Mouse (Mus musculus): Measurements from ENCODE around the gene Thrap3. TPM values are rescaled to one million over a fixed set of nuclear protein-coding genes. Genes with fewer than 3 reads are reported as not detected.

Gene Thrap3
- polyA plus RNA-seq, 1 experiment from 2014 or later = 136 TPM

DNA sequence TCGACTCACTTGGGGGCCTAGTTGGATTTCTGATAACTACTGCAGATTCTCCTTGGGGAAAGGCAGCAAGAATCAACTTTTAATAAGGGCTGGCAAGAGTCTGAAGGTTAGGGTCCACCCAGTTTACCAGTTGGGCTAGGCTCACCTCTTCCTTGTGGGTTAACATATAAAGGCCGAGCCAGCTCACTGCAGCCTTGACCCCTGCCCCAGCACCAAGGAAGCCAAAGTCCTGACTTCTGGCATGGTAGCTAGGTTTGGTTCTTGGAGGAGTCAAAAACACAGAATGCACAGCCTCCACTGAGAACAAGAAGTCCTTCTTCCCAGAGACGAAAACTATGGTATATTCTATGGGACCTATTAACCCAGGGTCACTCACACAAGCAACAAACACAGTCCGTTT lies 38.9 kb downstream of the Thrap3 start:
- Histone ChIP-seq H3K4me3 (replicated peaks; ENCODE audit: low read depth, low read length) (no peak overlapping the region), H3K36me3 (ENCODE audit: insufficient read depth, low read length) (peaks cover 28% of the 10 kb centered on the region), H3K27me3 (ENCODE audit: insufficient read depth, low read length) (no peaks in the 10 kb centered on the region), H3K4me2 (ENCODE audit: low read length) (no peak overlapping the region), H3K9ac (ENCODE audit: low read depth, low read length) (no peak overlapping the region), H3K4me1 (replicated peaks; ENCODE audit: insufficient read depth, low read length) (peaks cover 19% of the 10 kb centered on the region), H3K9me3 (replicated peaks; ENCODE audit: low read length) (no peaks in the 10 kb centered on the region), H3K27ac (peak overlapping the region; percentile 93)
- ATAC-seq (replicated peaks; ENCODE audit: low FRiP score, low read depth) (no peak), DNase-seq (ENCODE audit: low spot score) (no peak)
- TF ChIP-seq CTCF (IDR thresholded peaks at IDR 0.05; ENCODE audit: low read depth) = no peak
- WGBS = 49% methylated on average over 4 of the region's 4 CpGs

DNA sequence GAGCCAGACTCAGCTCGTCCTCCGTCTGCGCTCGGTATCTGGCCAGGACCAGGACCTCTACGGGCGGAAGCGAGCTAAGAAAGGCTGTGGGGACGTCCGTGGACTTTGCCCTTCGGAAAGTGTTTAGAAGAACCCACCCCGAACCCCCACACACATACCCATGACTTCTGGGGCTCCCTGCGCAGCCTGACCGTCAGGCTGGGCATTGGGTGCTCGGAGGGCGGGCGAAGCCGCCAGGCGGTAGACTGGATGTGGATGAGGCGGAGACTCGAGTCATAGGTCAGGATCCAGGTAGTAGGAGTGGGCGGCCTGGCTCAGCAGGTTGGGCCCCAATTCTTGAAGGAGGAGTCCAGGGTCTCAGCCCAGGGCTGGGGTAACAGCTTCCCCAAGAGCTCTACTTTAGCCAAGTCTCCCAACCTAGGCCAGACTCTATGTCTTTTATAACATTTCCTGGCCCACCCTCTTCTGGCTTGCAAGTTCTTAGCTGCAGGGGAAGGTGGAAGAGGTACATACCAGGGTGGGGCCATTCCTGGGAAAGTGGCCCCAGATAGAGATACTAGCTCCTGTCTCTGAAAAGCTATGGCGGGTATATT lies 39.4 kb downstream of the Thrap3 start, which contains the start of gene Sh3d21:
Gene Sh3d21 (minus strand): TSS at position 425 of the 593 bp plus-strand sequence.
- Histone ChIP-seq H3K36me3 (ENCODE audit: insufficient read depth, low read length) (peaks cover 24% of the 10 kb centered on the region), H3K27me3 (ENCODE audit: insufficient read depth, low read length) (no peaks in the 10 kb centered on the region), H3K9me3 (replicated peaks; ENCODE audit: low read length) (no peaks in the 10 kb centered on the region), H3K4me3 (replicated peaks; ENCODE audit: low read depth, low read length) (peak within 1 kb of the TSS; percentile 57), H3K27ac (peak within 1 kb of the TSS; percentile 93), H3K4me2 (ENCODE audit: low read length) (peak within 1 kb of the TSS; percentile 99), H3K4me1 (replicated peaks; ENCODE audit: insufficient read depth, low read length) (peaks cover 19% of the 10 kb centered on the region), H3K9ac (ENCODE audit: low read depth, low read length) (peak within 1 kb of the TSS; percentile 89)
- WGBS = 8% methylated on average over 22 of the region's 22 CpGs
- no peak for DNase-seq (ENCODE audit: low spot score)
- peak; percentile 29 for ATAC-seq (replicated peaks; ENCODE audit: low FRiP score, low read depth)
- TF ChIP-seq CTCF (IDR thresholded peaks at IDR 0.05; ENCODE audit: low read depth) = no peak

DNA sequence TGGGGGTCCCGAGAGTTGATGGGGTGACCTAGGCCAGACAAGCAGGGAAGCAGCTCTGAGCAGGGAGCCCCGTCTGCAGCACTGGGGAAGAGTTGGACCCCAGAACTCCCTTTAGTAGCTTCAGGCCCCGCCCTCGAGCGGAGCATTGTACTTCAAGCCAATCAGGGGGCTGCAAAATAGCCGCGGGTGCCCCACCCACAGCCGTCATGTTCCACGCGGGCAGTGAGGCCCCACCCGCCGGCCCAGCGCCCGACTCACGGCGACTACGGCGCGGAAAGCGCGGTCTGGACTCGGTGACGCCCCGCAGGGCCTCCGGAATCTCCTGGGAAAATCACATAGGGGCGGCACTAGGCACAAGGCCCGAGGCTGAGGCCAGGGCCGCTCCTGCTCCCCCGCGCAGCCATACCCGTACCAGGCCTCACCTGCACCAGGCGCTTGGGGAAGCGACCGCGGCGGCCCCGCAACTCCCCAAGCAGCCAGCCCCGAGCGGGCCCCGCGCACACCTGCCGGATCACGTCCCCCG lies 40.0 kb downstream of the Thrap3 start:
- peak overlapping the region; percentile 57 for H3K4me3 ChIP-seq (replicated peaks; ENCODE audit: low read depth, low read length)
- peaks cover 19% of the 10 kb centered on the region for H3K4me1 ChIP-seq (replicated peaks; ENCODE audit: insufficient read depth, low read length)
- H3K27me3 ChIP-seq (ENCODE audit: insufficient read depth, low read length) = no peaks in the 10 kb centered on the region
- peak overlapping the region; percentile 99 for H3K4me2 ChIP-seq (ENCODE audit: low read length)
- H3K27ac ChIP-seq = peak overlapping the region; percentile 93
- peaks cover 20% of the 10 kb centered on the region for H3K36me3 ChIP-seq (ENCODE audit: insufficient read depth, low read length)
- peak overlapping the region; percentile 89 for H3K9ac ChIP-seq (ENCODE audit: low read depth, low read length)
- under 1% methylated on average over 43 of the region's 44 CpGs for WGBS
- peak; percentile 96 for DNase-seq (ENCODE audit: low spot score)
- peak; percentile 92 for ATAC-seq (replicated peaks; ENCODE audit: low FRiP score, low read depth)
- no peaks in the 10 kb centered on the region for H3K9me3 ChIP-seq (replicated peaks; ENCODE audit: low read length)
- TF ChIP-seq CTCF (IDR thresholded peaks at IDR 0.05; ENCODE audit: low read depth) = no peak

DNA sequence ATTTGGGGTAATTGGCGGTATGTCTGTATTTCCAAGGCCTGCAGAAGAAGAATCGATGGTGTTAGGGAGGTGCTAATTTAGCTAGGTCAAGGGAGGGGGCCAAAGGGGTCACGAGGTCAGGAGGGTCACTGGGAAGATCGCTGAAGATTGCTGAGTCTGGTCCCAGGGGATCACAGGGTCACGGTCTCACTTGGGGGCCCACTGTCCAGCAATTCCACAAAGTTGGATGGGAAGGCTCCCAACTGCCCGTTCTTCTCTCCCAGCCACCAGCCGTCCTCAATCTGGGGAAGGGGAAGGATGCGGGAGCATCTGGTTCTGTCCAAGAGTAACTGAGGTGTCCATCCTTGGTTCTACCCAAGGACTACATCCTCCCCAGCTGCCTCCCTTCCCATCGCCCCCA lies 40.6 kb downstream of the Thrap3 start:
- Histone ChIP-seq H3K4me1 (replicated peaks; ENCODE audit: insufficient read depth, low read length) (peaks cover 19% of the 10 kb centered on the region), H3K9ac (ENCODE audit: low read depth, low read length) (peak overlapping the region; percentile 89), H3K4me2 (ENCODE audit: low read length) (peak overlapping the region; percentile 99), H3K27me3 (ENCODE audit: insufficient read depth, low read length) (no peaks in the 10 kb centered on the region), H3K36me3 (ENCODE audit: insufficient read depth, low read length) (peaks cover 16% of the 10 kb centered on the region), H3K4me3 (replicated peaks; ENCODE audit: low read depth, low read length) (peak overlapping the region; percentile 57), H3K27ac (peak overlapping the region; percentile 93; the same call in 1 of the 2 replicates), H3K9me3 (replicated peaks; ENCODE audit: low read length) (no peaks in the 10 kb centered on the region)
- 0 out of 2 replicates have a peak, but pooled peaks have one; percentile 1 for ATAC-seq (replicated peaks; ENCODE audit: low FRiP score, low read depth)
- no peak for DNase-seq (ENCODE audit: low spot score)
- 55% methylated on average over 9 of the region's 9 CpGs for WGBS
- no peak for TF ChIP-seq CTCF (IDR thresholded peaks at IDR 0.05; ENCODE audit: low read depth)

DNA sequence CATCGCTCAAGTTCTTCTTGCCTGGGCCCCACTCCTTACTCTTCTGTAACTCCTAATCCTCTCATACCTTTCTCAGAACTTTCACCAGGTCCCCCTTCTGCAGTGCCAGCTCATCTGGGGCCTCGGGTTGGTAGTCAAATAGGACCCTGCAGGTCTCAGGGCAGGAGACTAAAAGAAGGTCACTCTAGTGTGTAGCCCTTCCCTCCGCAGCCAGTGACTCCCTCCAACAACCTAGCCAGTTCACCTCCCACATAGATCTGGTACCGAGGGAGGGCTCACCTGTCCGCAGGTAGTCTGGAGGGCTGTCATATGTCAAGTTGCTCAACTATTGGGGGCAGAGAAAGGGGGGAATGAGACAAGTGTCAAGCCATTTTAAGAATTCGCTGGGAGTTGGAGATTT lies 41.1 kb downstream of the Thrap3 start:
- ATAC-seq (replicated peaks; ENCODE audit: low FRiP score, low read depth) = no peak
- 84% methylated on average over 6 of the region's 6 CpGs for WGBS
- Histone ChIP-seq H3K9me3 (replicated peaks; ENCODE audit: low read length) (no peaks in the 10 kb centered on the region), H3K27me3 (ENCODE audit: insufficient read depth, low read length) (no peaks in the 10 kb centered on the region), H3K36me3 (ENCODE audit: insufficient read depth, low read length) (peaks cover 10% of the 10 kb centered on the region; the same call in 1 of the 2 replicates), H3K4me2 (ENCODE audit: low read length) (no peak overlapping the region; the same call in 1 of the 2 replicates), H3K9ac (ENCODE audit: low read depth, low read length) (no peak overlapping the region), H3K4me1 (replicated peaks; ENCODE audit: insufficient read depth, low read length) (peaks cover 19% of the 10 kb centered on the region), H3K4me3 (replicated peaks; ENCODE audit: low read depth, low read length) (no peak overlapping the region), H3K27ac (no peak overlapping the region)
- TF ChIP-seq CTCF (IDR thresholded peaks at IDR 0.05; ENCODE audit: low read depth) = no peak
- DNase-seq (ENCODE audit: low spot score) = no peak

DNA sequence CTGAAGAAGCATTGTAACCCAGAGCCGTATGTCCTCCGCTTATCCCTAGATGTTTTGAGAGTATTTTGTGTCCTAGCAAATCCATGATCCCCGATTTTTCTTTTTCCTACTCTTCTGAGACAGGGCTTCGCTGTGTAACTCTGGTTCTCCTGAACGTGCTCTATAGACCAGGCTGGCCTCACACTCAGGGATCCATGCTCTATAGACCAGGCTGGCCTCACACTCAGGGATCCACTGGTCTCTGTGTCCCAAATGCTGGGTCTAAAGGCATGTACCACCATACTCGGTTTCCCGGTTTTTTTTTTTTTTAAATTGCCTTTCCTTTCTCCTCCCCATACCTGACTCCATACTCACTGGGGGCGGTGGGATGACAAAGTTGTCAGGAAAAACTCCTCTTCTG lies 41.6 kb downstream of the Thrap3 start:
- Histone ChIP-seq H3K4me2 (ENCODE audit: low read length) (no peak overlapping the region), H3K9ac (ENCODE audit: low read depth, low read length) (no peak overlapping the region), H3K27ac (no peak overlapping the region), H3K27me3 (ENCODE audit: insufficient read depth, low read length) (no peaks in the 10 kb centered on the region), H3K36me3 (ENCODE audit: insufficient read depth, low read length) (peaks cover 5% of the 10 kb centered on the region; the same call in 1 of the 2 replicates), H3K4me3 (replicated peaks; ENCODE audit: low read depth, low read length) (no peak overlapping the region), H3K9me3 (replicated peaks; ENCODE audit: low read length) (no peaks in the 10 kb centered on the region), H3K4me1 (replicated peaks; ENCODE audit: insufficient read depth, low read length) (peaks cover 19% of the 10 kb centered on the region)
- ATAC-seq (replicated peaks; ENCODE audit: low FRiP score, low read depth) (no peak), DNase-seq (ENCODE audit: low spot score) (no peak)
- no peak for TF ChIP-seq CTCF (IDR thresholded peaks at IDR 0.05; ENCODE audit: low read depth)
- WGBS = 87% methylated on average over 8 of the region's 8 CpGs
